ENCODE assay signal across 8 mouse cellular contexts in genomic region chr13:64153083-64153682, GRCm38 (mm10). TPM values are rescaled to one million over a fixed set of nuclear protein-coding genes. Genes with fewer than 3 reads are reported as not detected.
DNase-seq lines count a peak whose midpoint lies in the region; ATAC-seq lines count a peak whose summit lies in the region.

Gene Zfp367, minus strand, starts transcription at chr13:64153202.

- under 1% methylated on average over 56 of the region's 56 CpGs for WGBS in heart, embryonic 14.5 days
- WGBS in liver, embryonic 13.5 days (ENCODE audit: insufficient replicate concordance), result under 1% methylated on average over 56 of the region's 56 CpGs
- WGBS in stomach, embryonic 16.5 days, result under 1% methylated on average over 48 of the region's 56 CpGs

- H3K4me1 ChIP-seq in heart, embryonic 14.5 days (ENCODE audit: control insufficient read depth in 2 of 2, insufficient read depth in 2 of 2, low read length in 2 of 2), result peaks cover 8 to 42% of the 10 kb centered on the region in 2 experiments
- H3K4me1 ChIP-seq in liver, embryonic 13.5 days (replicated peaks), result peaks cover 50% of the 10 kb centered on the region
- peaks cover 25% of the 10 kb centered on the region for H3K4me1 ChIP-seq in stomach, embryonic 16.5 days (ENCODE audit: control insufficient read depth, insufficient read depth, low read length)

- H3K36me3 ChIP-seq in heart, embryonic 14.5 days (ENCODE audit: control insufficient read depth, insufficient read depth, low read length), result no peaks in the 10 kb centered on the region
- peaks cover 8% of the 10 kb centered on the region for H3K36me3 ChIP-seq in liver, embryonic 13.5 days
- H3K36me3 ChIP-seq in stomach, embryonic 16.5 days (ENCODE audit: control insufficient read depth, insufficient read depth, low read length), result no peaks in the 10 kb centered on the region

- no peaks in the 10 kb centered on the region for H3K9me3 ChIP-seq in heart, embryonic 14.5 days (ENCODE audit: control insufficient read depth, low read length)
- no peaks in the 10 kb centered on the region for H3K9me3 ChIP-seq in liver, embryonic 13.5 days (replicated peaks)
- H3K9me3 ChIP-seq in stomach, embryonic 16.5 days (replicated peaks; ENCODE audit: control insufficient read depth, low read length), result no peaks in the 10 kb centered on the region

- peak within 1 kb of the TSS; percentile 91 for H3K9ac ChIP-seq in heart, embryonic 14.5 days (ENCODE audit: low read length)
- H3K9ac ChIP-seq in liver, embryonic 13.5 days, result peak within 1 kb of the TSS; percentile 98
- peak within 1 kb of the TSS; percentile 75 for H3K9ac ChIP-seq in stomach, embryonic 16.5 days (ENCODE audit: low read length)

- H3K4me3 ChIP-seq in heart, embryonic 14.5 days (ENCODE audit: control insufficient read depth in 1 of 2, insufficient read depth in 1 of 2, low read depth in 1 of 2, low read length in 2 of 2), result peak within 1 kb of the TSS; percentile 81 to 91
- H3K4me3 ChIP-seq in liver, embryonic 13.5 days (replicated peaks), result peak within 1 kb of the TSS; percentile 94
- peak within 1 kb of the TSS; percentile 78 for H3K4me3 ChIP-seq in stomach, embryonic 16.5 days (replicated peaks; ENCODE audit: low read length)

- H3K4me2 ChIP-seq in heart, embryonic 14.5 days (ENCODE audit: low read length), result peak within 1 kb of the TSS; percentile 94
- H3K4me2 ChIP-seq in liver, embryonic 13.5 days, result peak within 1 kb of the TSS; percentile 97
- peak within 1 kb of the TSS; percentile 82 for H3K4me2 ChIP-seq in stomach, embryonic 16.5 days (ENCODE audit: low read depth, low read length)

- H3K27me3 ChIP-seq in heart, embryonic 14.5 days (ENCODE audit: control insufficient read depth, insufficient read depth, low read length), result no peaks in the 10 kb centered on the region
- peaks cover 14% of the 10 kb centered on the region for H3K27me3 ChIP-seq in liver, embryonic 13.5 days
- H3K27me3 ChIP-seq in stomach, embryonic 16.5 days (ENCODE audit: control insufficient read depth, insufficient read depth, low read length), result no peaks in the 10 kb centered on the region

- DNase-seq in c-Kit-negative CD71-positive TER-119-positive erythroid progenitor cells, embryonic 14.5 days (ENCODE audit: low read depth, low spot score), result peak; percentile 93
- peak; percentile 98 for DNase-seq in fibroblast of lung, adult 2 months (ENCODE audit: low read depth)
- peak; percentile 99 for DNase-seq in kidney, postnatal 14 days
- peak; percentile 98 for DNase-seq in liver, embryonic 13.5 days
- peak; percentile 98 for DNase-seq in neural tube, embryonic 10.5 days (ENCODE audit: extremely low spot score, low spot score)

- ATAC-seq in CD4-positive, CD25-positive, alpha-beta regulatory T cell, adult 4 months, result peak; percentile 86
- peak; percentile 95 for ATAC-seq in heart, embryonic 14.5 days (ENCODE audit: insufficient number of reproducible peaks, insufficient read depth, low FRiP score, low read depth)
- peak; percentile 94 for ATAC-seq in liver, embryonic 13.5 days (ENCODE audit: low read depth)
- ATAC-seq in stomach, embryonic 16.5 days (ENCODE audit: insufficient read depth, low FRiP score), result peak; percentile 97

- H3K27ac ChIP-seq in heart, embryonic 14.5 days (replicated peaks in 1 of 2; ENCODE audit: control insufficient read depth in 1 of 2, insufficient read depth in 1 of 2, low read depth in 2 of 2, low read length in 2 of 2), result peak within 1 kb of the TSS; percentile 93 to 95
- H3K27ac ChIP-seq in liver, embryonic 13.5 days, result peak within 1 kb of the TSS; percentile 98
- peak within 1 kb of the TSS; percentile 87 for H3K27ac ChIP-seq in stomach, embryonic 16.5 days (ENCODE audit: low read length)

RNA-seq across cellular contexts. Expression of gene Zfp367, which starts in this region (rescaled TPM):
- 1 to 10 TPM; 7.8 to 8.7 TPM for polyA plus RNA-seq in CD4-positive, CD25-positive, alpha-beta regulatory T cell, adult 4 months (2017; shearing (Covaris generic))
- polyA plus RNA-seq in heart, embryonic 14.5 days (2014; fragmentation: Nextera tagmentation; extraction: Ambion mirVana), result 28.1 and 30.2 TPM in 2 replicates
- polyA plus RNA-seq in liver, embryonic 13.5 days (2015; fragmentation: Nextera tagmentation; extraction: Ambion mirVana), result 21.9 and 25.7 TPM in 2 replicates
- 17.8 and 20.1 TPM in 2 replicates for polyA plus RNA-seq in stomach, embryonic 16.5 days (2015; fragmentation: Nextera tagmentation; extraction: Ambion mirVana)

Comparison
In these comparisons a context has a peak if more than half of its experiments do, and no peak if none do; other contexts are left out.
1. Peak in every context shown above with its lines: DNase-seq, ATAC-seq, H3K4me3 ChIP-seq and H3K27ac ChIP-seq.